Mouse (Mus musculus): Measurements from ENCODE around the gene Trrap.

Gene Trrap

DNA sequence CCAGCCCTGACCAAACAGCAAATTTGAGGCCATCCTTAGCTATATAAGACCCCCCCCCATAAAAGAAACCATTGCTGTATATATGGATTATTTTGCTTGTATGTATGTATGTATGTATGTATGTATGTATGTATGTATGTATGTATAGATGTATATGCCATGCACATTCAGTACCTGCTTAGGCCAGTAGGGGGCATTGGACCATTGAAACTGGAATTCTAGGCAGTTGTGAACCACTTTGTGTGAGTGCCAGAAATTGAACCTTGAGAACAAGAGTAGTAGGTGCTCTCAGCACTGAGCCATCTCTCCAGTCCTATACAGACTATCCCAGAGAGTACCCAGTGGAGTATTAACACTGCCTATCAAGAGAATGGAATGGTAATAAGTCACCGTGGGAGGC lies 104.2 kb downstream of the Trrap start:
- DNase-seq (ENCODE audit: low spot score in 2 of 2), result no peak

DNA sequence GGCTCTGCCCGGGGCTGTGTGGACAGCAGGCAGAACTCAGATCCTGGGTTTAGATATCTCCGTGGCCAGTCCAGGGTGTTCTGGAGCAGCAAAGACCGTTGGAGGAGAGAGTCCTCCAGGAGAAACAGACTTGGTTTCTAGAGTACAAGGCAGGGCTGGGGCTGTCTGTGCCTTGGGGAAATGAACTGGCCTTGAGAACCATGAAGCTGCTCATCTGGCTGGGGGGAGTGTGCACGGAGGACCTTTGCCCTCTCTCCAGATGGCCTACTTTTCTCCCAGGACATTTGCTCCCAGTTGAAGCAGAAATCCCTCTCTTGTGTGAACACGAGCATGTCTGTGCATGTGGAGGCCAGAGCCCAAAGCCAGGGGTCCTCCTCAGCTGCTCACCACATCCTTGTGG lies 104.8 kb downstream of the Trrap start:
- no peak for DNase-seq (ENCODE audit: low spot score in 2 of 2)

DNA sequence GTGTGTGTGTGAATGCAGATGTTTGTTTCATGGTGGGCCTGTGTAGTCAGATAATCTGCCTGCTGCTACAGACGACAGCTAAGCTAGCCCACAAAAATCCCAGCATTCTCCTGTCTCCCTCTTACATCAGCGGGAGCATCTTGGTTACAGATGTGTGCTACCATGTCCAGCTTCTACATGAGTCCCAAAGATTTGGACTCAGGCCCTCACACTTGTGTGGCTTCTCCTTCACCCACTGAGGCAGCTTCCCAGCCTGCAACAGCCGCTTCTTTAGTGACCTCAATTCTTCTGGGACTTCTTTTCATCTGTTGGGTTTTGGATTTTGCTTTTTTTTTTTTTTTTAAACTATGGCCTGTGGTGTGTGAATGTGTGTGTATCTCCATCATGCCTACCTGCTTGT lies 105.3 kb downstream of the Trrap start:
- DNase-seq (ENCODE audit: low spot score in 2 of 2), result no peak

DNA sequence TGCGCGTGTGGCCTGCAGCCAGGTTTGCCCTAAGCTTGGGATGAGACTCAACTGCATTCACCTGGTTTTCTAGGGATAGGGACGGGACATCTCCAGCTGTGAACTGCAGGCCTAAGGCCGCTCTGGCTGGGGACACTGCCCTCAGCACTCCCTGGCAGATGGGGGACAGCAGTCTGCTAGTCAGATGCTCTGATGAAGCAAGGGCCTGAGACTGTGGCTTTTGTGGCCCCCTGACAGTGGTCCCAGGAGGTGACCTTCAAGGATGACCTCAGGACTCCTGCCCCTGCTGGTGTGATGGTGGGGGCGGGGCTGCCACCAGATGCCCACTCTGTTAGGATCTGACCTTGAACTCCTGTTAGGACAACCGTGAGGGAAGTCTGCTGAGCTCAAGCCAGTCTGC lies 107.7 kb downstream of the Trrap start:
- no peak for DNase-seq (ENCODE audit: low spot score in 2 of 2)

DNA sequence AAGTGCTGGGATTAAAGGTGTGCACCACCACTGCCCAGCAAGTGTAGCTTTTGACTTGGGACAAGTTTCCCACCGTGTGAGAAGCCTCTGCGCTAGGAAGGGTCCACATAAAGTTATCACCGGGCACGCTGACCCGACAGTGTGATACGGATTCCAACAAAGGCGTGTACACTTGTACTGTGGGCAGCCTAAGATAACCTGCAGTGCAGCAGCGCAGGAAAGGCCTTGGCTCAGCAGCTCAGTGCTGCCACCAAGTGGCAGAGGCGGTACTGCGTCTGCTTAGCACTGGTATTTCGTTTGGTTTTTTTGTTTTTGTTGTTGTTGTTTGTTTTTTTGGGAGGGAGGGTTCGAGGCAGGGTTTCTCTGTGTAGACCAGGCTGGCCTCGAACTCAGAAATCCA lies 108.4 kb downstream of the Trrap start:
- DNase-seq (ENCODE audit: low spot score in 2 of 2), result peak; percentile 74 to 77

DNA sequence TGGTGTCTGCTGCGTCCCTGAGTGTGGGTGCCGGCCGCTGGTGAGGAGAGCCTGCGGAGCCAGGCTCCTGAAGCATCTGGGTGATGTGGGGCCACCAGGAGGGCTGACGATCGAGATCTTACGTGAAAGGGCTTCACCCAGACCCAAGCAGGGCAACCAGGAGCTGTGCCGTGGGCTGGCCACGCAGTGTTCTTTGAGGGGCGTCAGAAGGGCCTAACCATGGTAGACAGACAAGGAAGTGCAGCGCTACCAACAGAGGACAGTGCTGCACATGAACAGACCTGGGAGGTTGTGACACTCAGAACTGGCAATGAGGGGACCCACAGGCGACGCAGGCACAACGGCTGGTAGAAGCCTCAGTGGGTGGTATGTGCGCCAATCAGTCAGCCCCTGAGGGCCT lies 109.5 kb downstream of the Trrap start:
- no peak for DNase-seq (ENCODE audit: low spot score in 2 of 2)

DNA sequence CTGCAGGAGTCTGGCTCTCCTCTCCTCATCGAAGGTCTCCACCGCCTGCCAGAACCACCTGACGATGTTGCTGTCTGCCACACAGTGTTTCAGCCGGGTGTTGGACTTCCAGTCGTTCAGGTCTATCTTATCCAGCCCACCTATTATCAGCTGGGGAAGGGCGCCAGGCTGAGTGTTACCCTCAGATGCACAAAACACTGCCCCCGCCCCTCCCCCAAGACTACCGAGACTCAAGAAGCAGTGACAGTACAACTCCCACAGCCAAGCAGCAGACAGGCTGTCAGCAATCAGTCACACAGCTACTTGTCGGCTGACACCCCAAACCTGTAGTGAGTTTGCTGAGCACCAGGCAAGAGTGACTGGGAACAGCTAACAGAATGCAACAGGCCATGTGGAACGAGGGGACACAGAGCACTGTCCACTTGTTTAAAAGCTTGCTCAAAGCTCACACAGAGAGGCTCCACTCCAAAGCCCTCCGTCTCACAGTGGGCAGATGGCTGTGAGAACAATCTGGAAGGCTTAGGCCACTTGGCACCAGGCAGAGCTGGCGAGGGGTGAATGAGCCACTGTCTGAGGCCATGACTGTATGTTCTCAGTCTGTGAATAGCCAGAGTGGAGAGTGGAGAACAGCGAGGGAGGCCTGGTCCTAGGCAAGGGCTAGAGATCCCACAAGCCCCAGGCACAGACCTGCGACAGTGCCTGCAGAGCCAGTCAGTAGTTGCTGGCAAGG lies 114.3 kb downstream of the Trrap start:
- peak; percentile 79 to 80 for DNase-seq (ENCODE audit: low spot score in 2 of 2)

DNA sequence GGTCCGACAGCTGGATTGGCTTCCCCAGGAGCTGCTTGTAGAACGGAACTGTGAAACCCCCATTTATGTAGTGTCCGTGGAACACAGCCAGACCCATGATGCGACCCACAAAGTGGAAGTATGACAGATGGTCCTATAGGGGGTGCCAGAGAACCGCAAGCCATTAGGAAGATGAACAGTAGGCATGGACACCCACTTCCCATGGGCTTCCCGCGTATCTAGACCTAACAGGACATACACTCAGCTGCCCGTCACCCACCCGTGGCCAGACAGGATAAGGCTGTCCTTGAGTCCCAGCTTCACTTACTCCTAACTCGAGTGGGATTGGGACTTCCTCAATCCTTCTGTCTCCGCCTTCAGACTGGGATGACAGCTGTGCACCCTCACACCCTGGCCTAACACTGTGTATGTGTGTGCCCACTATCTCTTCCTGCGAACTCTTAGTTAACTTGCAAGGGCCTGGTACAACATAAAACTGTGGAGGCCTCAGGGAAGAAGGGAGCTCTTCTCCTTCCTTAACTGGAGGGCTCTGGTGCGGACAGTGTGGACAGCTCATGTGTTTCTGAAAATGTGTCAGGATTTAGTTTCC lies 117.2 kb downstream of the Trrap start:
- peak; percentile 57 to 59 for DNase-seq (ENCODE audit: low spot score in 2 of 2)

DNA sequence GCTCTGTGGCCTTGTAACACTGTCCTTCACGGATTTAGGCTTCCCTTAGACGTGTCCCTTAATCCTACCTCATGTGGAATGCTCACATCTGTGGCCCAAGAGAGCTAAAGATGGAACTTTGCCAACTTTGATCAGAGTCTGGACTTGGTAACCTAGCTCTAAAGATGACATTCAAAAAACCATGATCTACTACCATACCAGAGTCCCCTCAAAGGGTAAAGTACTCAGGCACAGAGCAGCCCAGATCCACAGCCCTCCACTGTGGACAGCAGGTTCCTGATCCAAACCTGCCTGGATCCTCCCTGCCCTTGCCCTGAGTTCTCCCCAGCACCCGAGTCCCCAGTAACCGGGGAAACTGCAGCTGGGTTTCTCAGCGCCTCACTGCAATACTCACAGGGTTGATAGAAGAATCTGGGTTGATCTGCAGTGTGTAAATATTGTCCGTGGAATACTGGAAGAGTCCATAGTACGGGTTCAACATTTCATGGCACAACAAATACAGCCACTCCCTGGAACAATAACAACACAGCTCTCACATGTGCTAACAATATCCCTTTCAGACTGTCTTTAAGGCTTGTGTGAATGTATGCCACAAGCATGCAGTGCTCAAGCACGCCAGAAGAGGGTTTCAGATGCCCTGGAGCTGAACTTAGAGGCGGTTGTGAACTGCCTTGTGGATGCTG lies 118.6 kb downstream of the Trrap start:
- no peak for DNase-seq (ENCODE audit: low spot score in 2 of 2)

DNA sequence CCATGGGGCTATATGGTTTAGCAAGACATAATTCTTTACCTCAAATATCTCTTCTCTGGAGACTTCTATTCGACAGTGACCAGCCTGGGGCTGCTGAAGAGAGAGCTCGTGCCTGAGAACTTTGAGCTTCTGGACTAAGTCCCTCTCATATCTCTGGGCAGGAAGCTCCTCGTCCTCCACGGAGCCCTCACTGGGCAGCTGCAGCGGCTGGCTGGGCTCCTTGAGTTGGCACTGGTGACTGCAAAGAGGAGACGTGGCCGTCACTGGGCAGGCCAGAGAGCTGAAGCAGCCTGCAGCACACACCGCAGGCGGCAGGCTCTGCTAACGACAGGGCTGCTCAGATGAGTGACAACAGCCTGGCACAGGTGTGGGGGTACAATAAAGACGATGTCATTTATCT lies 123.7 kb downstream of the Trrap start:
- DNase-seq (ENCODE audit: low spot score in 2 of 2), result no peak

DNA sequence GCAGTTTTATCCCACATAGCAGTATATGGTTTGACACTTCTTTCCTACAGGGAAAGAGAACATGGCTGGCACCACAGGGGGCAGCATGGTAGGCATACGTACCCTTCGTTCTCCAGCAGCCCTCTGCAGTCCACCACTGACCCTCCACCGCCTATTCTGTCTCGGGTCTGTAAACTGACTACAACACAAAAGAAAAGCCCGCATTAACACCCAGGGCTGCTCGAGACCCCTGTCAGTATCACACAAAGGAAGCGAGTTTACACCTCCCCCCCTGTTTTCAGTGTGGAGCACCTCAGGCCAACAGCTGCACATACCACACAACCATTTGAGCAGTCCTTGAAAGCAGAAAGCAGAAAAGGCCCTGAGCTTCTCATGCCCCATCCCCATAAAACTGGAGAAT lies 130.3 kb downstream of the Trrap start:
- DNase-seq (ENCODE audit: low spot score in 2 of 2), result no peak

DNA sequence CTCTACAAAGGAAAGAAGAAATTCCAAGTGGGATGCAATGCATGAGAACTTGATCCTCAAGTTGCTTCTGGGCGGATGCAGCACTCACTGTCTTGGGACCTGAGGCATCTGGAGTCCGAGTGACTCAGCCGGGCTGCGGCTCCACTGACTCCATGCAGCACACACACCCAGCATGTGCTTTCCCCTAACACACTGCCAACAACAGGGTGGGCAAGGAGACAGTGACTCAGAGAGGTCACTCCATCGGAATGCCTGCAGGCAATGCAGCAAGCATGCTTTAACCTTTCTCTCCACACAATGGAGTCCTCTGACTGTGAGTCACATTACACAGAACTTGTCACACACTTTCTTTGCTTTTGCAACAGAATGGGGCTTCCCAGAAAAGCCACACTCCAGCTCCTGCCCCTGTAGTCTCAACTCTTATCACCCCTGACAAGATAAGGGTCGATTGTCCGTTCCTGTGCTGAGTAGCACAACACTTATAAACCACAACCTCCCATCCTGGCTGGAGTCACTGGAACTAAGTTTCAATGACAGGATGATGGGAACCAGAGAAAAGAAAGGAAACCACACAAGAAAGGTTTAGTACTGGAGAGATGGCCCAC lies 131.0 kb downstream of the Trrap start:
- no peak for DNase-seq (ENCODE audit: low spot score in 2 of 2)

DNA sequence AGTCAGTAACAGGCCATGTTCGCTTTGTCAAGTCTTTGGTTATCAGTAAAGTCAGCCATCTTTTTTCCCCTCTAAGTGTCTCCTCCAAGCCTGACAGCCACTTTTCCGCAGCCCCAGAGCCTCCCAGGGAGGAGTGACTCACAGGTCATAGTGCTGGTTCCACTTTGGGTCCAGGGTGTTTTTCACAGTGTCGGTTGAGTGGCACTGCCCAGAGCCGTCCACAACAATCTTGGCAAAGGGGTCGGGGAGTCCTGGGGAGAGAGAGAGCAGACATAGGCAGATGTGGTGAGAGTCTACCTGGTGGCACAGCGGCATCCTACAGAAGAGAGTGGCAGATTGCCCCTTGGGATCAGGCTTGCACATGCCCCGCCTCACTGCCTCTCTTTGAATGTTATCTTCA lies 133.5 kb downstream of the Trrap start:
- no peak for DNase-seq (ENCODE audit: low spot score in 2 of 2)

DNA sequence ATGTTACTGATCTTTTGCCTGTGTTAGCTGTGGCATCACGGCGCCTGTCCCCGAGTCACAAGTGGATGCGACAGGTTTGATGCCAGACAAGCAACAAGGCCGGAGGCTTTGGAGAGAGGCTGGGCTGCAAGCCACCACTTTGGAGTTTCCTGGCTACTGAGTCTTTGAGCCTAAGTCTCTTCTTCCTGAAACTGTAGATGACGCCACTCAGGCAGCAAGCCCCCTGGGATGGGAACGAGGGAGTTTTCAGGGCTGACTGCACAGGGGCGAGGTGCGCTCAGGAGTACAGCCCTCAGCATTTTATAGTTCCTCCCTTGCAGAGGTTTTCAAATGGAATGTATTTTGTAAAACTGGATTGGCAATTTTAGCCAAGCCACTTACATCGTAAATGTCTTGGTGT lies 134.3 kb downstream of the Trrap start:
- DNase-seq (ENCODE audit: low spot score in 2 of 2), result no peak

DNA sequence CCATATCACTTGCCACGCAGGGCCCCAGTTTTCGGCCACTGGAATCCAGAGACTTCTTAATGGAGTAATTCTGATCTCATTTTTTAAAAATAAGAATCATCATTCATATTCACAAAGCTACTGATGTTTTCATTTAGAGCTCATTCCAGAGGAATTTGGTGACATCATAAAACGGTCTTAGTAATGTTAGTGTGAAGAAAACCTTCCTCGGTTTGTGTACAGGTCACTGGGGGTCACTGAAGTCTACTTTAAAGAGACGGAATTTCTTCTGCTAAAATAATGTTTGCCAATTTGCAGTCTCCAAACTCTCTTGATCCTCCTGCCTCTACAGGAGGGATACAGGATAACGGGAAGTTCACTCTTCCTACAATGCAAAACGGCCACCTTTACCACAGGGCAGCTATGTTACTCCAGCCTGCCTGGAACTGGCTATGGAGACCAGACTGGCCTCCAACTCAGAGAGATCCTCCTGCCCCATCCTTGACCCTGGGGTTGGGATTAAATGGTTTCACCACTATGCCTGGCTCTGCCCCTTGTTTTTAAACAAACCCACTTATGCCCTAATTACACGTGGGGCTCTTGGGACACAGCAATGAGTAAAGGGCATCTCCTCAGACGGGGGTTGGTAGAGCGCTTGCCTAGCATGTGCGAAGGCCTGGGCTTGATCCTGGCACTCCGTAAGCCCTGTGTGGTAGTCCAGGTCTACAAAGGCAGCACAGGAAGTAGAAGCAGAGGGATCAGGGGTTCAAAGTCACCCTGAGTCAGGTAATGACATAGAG lies 137.0 kb downstream of the Trrap start:
- no peak for DNase-seq (ENCODE audit: low spot score in 2 of 2)

DNA sequence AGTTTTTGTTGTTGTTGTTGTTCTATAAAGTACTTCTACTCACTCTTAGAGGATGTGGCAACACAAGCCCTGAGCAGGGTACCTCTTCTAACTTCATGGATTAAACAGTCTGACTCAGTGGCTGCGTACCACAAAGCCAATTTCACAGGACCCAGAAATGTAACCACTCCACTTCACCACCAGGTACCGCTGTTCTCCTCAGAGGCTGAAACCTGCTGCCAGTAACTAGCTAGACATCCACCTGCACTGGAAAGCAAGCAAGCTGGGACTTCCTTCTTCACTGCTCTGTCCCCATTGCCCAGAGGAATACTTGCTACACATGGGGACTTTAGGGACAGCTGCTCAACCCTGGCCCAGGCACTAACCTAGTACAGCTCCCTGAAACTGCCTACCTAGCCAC lies 140.1 kb downstream of the Trrap start:
- DNase-seq (ENCODE audit: low spot score in 2 of 2), result no peak
